Mouse (Mus musculus): ENCODE results near the gene Tmem165. TPM values are rescaled to one million over a fixed set of nuclear protein-coding genes. Genes with fewer than 3 reads are reported as not detected.

Tmem165 gene
- polyA plus RNA-seq, 1 experiment from 2014 or later = 79.7 TPM

DNA sequence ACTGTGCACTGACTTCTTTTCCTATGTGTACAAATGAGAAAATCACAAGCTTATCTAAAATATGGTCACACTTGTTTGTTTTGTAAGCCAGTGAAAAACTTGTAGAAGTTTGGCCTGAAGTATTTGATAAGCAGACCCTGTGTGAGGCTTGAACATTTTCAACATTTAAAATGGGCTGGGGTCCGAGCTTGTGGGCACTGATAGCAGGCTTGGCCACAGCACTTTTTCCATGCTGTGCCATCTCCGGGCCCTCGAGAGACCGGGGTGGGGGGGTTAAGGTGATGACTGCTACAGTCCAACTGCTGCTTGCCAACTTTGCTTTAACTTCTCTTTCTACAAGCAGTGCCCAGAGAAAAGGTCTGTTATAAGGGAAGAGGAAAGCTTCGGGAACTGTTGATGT, 24.4 kb downstream of the Tmem165 start:
- H3K9me3 ChIP-seq (replicated peaks) = no peaks in the 10 kb centered on the region
- WGBS = 91% methylated on average over 5 of the region's 5 CpGs
- peaks cover 92% of the 10 kb centered on the region for H3K36me3 ChIP-seq
- H3K27me3 ChIP-seq (ENCODE audit: low read depth, poor library complexity, severe bottlenecking) = no peaks in the 10 kb centered on the region
- no peaks in the 10 kb centered on the region for H3K4me1 ChIP-seq
- no peak for DNase-seq (ENCODE audit: low spot score)
- no peak overlapping the region for H3K27ac ChIP-seq
- H3K4me3 ChIP-seq = no peak overlapping the region

DNA sequence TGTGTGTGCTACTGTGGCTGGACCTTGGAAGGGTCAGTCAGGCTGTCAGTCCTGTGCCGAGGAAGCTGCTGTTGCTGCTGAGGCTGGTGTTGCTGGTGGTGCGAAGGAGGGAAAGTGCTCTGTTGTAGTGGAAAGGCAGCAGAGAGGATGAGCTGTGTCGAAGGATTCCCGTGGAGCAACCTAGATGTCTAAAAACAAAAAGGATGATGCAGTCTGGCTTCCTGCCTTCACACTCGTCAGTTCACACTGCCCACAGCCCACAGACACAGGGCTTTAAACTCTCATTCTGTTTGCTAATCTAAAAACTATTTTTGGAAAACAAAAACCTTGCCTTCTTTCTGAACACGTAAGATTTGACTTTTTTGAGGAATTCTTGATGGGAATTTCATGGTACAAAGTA, 33.0 kb downstream of the Tmem165 start:
- Histone ChIP-seq H3K4me1 (no peaks in the 10 kb centered on the region), H3K9me3 (replicated peaks) (no peaks in the 10 kb centered on the region), H3K27me3 (ENCODE audit: low read depth, poor library complexity, severe bottlenecking) (no peaks in the 10 kb centered on the region), H3K27ac (no peak overlapping the region), H3K36me3 (peaks cover 37% of the 10 kb centered on the region), H3K4me3 (no peak overlapping the region)
- DNase-seq (ENCODE audit: low spot score) = no peak
- 81% methylated on average over 6 of the region's 6 CpGs for WGBS

DNA sequence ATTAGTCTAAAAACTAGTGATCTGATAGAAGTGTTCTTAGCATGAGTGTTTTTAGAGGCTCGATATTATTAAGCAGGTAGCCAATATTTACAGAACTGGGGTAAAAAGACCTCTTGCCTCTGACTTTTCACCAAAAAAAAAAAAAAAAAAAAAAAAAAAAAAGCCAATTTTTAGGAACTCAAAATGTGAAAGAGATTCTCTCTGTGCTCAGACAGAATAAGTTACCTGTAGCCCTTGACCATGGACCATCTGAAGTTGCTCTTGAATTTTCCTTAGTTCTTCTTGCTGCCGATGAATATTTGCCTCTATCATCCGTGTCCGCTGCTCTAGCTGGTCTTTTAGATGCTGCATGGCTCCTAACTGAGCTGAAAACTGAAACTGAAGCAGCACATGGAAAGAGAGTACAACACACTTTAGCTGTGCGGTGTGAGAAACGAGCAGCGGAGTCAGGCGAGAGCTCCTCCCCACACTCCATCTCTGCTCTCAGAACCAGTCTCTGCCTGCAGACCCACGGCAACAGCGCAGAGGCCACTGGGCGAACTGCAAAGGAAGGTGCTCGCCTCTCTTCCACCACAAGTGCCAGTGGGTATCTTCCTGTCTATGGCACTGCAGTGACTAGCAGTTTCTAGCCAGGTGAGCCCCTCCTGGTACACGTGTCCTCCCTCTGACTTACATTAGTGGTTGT, 47.6 kb downstream of the Tmem165 start:
- H3K4me1 ChIP-seq = no peaks in the 10 kb centered on the region
- H3K4me3 ChIP-seq = no peak overlapping the region
- H3K27me3 ChIP-seq (ENCODE audit: low read depth, poor library complexity, severe bottlenecking) = no peaks in the 10 kb centered on the region
- DNase-seq (ENCODE audit: low spot score) = no peak
- no peaks in the 10 kb centered on the region for H3K9me3 ChIP-seq (replicated peaks)
- WGBS = 94% methylated on average over 13 of the region's 13 CpGs
- no peak overlapping the region for H3K27ac ChIP-seq
- H3K36me3 ChIP-seq = peaks cover 78% of the 10 kb centered on the region

DNA sequence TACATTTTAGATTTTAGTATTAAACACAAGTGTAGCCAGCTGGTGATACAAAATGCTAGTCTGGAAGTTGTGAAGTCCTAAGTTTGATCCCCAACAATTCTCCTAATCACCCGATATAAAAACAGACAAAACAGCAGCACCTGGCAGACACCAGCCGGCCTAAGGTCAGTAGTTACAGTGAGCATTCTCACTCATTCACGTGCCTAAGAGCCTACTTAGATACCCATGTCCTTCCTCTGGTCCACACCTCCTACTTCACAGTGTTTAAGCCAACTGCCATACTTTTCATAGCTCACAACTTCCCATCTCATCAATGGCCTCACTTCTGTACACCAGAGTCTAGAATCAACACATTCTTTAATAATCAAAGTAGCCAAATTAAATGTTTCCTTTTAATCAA, 59.6 kb downstream of the Tmem165 start:
- no peak overlapping the region for H3K4me3 ChIP-seq
- H3K27me3 ChIP-seq (ENCODE audit: low read depth, poor library complexity, severe bottlenecking) = no peaks in the 10 kb centered on the region
- H3K4me1 ChIP-seq = no peaks in the 10 kb centered on the region
- no peaks in the 10 kb centered on the region for H3K9me3 ChIP-seq (replicated peaks)
- no peak for DNase-seq (ENCODE audit: low spot score)
- H3K27ac ChIP-seq = no peak overlapping the region
- WGBS = 88% methylated on average over 3 of the region's 3 CpGs
- H3K36me3 ChIP-seq = peaks cover 34% of the 10 kb centered on the region

DNA sequence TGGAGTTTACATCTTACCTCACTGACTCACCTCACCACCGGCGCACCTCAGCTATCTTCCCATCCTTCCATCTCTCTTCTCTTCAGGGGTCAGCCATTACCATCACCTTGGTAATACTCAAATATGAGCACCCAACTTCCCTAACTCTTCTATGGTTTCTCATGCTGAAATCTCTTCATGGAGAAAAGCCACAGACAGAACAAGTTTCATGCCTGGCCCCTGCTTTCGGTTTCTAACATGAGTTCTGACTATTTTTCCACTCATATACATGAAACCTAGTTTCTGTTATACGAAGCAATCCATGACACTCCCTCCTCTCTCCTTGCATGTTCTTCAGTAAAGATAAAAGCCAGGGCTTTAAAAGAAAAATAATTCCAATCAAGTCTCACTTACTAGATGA, 60.2 kb downstream of the Tmem165 start:
- Histone ChIP-seq H3K4me3 (no peak overlapping the region), H3K9me3 (replicated peaks) (no peaks in the 10 kb centered on the region), H3K4me1 (no peaks in the 10 kb centered on the region), H3K27me3 (ENCODE audit: low read depth, poor library complexity, severe bottlenecking) (no peaks in the 10 kb centered on the region), H3K36me3 (peaks cover 35% of the 10 kb centered on the region), H3K27ac (no peak overlapping the region)
- WGBS = 92% methylated on average over 4 of the region's 4 CpGs
- DNase-seq (ENCODE audit: low spot score) = no peak

DNA sequence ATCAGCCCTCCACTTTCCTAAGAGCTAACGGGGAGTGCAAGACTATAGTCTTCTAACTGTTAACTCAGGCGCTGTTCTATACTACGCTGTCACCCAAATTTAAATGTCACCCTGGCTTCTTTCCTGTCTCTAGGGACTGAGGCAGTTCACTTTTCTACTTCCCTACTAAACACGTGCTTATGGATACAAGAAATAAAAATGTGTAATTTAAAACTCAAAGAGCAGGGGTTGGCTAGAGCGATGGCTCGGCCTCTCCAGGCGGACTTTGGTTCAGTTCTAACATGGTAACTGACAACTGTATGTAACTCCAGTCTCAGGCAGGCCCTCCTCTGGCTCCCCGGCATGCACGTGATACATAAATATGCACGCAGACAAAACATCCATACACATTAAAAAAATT, 60.8 kb downstream of the Tmem165 start:
- Histone ChIP-seq H3K36me3 (peaks cover 35% of the 10 kb centered on the region), H3K27ac (no peak overlapping the region), H3K9me3 (replicated peaks) (no peaks in the 10 kb centered on the region), H3K4me1 (no peaks in the 10 kb centered on the region), H3K27me3 (ENCODE audit: low read depth, poor library complexity, severe bottlenecking) (no peaks in the 10 kb centered on the region), H3K4me3 (no peak overlapping the region)
- DNase-seq (ENCODE audit: low spot score) = no peak
- 95% methylated on average over 10 of the region's 10 CpGs for WGBS

DNA sequence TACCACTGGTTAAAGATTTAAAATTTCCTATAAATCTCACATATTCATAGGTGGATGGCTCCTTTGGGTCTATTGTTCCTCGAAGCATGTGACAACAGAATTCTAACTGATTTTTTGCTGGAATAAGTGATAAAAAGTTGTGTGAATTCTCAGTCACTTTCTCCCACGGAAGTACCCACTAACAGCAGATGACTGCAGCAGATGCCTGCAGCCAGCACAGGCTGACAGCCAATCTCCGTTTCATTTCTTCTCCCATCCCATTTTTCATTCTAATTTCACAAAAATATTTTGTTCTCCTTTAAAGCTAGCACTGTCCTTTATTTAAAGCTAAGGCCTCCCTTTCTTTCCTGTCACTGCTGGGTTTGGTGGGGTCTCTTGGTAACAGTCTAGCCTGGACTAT, 61.7 kb downstream of the Tmem165 start:
- H3K36me3 ChIP-seq = peaks cover 25% of the 10 kb centered on the region
- no peak overlapping the region for H3K4me3 ChIP-seq
- no peaks in the 10 kb centered on the region for H3K4me1 ChIP-seq
- H3K9me3 ChIP-seq (replicated peaks) = no peaks in the 10 kb centered on the region
- H3K27ac ChIP-seq = no peak overlapping the region
- DNase-seq (ENCODE audit: low spot score) = no peak
- H3K27me3 ChIP-seq (ENCODE audit: low read depth, poor library complexity, severe bottlenecking) = no peaks in the 10 kb centered on the region
- WGBS = 94% methylated on average over 3 of the region's 3 CpGs

DNA sequence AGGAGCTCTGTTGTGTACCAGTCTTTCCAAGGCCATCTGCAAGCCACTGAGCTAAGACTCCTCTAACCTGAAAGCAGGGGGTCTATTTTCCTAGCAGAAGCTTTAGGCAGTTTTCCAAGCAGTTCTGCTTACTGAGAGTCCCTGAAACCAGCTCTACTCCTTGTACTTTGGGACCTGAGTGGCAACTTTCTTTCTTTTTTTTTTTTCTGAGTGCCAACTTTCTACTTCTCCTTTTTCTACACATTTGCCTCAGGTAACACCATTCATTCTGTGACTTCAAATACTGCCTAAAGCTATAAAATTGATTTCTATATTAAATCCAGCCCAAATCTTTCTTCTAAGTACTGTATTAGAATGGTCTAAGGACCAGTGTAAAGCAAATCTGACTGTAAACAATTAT, 62.9 kb downstream of the Tmem165 start:
- Histone ChIP-seq H3K27ac (no peak overlapping the region), H3K4me1 (no peaks in the 10 kb centered on the region), H3K36me3 (peaks cover 18% of the 10 kb centered on the region), H3K4me3 (no peak overlapping the region), H3K9me3 (replicated peaks) (no peaks in the 10 kb centered on the region), H3K27me3 (ENCODE audit: low read depth, poor library complexity, severe bottlenecking) (no peaks in the 10 kb centered on the region)
- no peak for DNase-seq (ENCODE audit: low spot score)

DNA sequence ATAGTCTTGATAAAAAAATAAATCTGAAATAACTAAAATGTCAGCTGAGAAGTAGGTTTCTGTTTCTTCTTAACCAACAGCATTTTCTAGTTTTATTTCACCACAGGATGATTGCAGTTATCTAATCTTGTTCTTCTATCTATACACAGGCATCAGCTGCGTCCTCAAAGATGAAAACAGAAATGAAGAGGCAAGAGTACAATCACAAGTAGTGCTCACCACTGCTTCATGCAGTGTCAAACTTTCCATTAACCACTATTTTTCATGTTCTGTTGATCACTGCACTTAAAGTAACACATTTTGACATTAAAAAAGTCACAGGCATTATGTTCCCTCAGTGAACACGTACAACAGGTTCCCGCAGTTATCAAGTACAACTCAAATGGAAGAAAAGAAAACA, 67.3 kb downstream of the Tmem165 start:
- Histone ChIP-seq H3K4me1 (no peaks in the 10 kb centered on the region), H3K27ac (no peak overlapping the region), H3K27me3 (ENCODE audit: low read depth, poor library complexity, severe bottlenecking) (no peaks in the 10 kb centered on the region), H3K4me3 (no peak overlapping the region), H3K36me3 (peaks cover 12% of the 10 kb centered on the region), H3K9me3 (replicated peaks) (no peaks in the 10 kb centered on the region)
- WGBS = 98% methylated on average over 3 of the region's 3 CpGs
- DNase-seq (ENCODE audit: low spot score) = no peak

Other genes starting within 250 kb of the Tmem165 start
- gene Kdr, start 205.4 kb upstream of the Tmem165 start, polyA plus RNA-seq (2016; fragmentation: Nextera tagmentation; extraction: Ambion mirVana) = 25.7 and 25.8 TPM in 2 replicates
- 23.1 and 23.2 TPM in 2 replicates for gene Srd5a3, start 43.6 kb upstream of the Tmem165 start, polyA plus RNA-seq (2016; fragmentation: Nextera tagmentation; extraction: Ambion mirVana)
- 9.8 and 10.6 TPM in 2 replicates for gene Clock, start 120.9 kb downstream of the Tmem165 start, polyA plus RNA-seq (2016; fragmentation: Nextera tagmentation; extraction: Ambion mirVana)
- gene Pdcl2, start 147.3 kb downstream of the Tmem165 start, polyA plus RNA-seq (2016; fragmentation: Nextera tagmentation; extraction: Ambion mirVana) = not detected in 2 replicates
- 0.31 and 0.65 TPM in 2 replicates for gene Nmu, start 179.9 kb downstream of the Tmem165 start, polyA plus RNA-seq (2016; fragmentation: Nextera tagmentation; extraction: Ambion mirVana)

All from limb, embryonic 10.5 days (tissue).